Mouse (Mus musculus): ENCODE data around the gene Dnah12.
"Not testable (repeated sequence)": the region's sequence is repeated elsewhere in the genome, so short reads cannot be mapped to it uniquely, and the experiment has no call there.

Gene Dnah12

DNA sequence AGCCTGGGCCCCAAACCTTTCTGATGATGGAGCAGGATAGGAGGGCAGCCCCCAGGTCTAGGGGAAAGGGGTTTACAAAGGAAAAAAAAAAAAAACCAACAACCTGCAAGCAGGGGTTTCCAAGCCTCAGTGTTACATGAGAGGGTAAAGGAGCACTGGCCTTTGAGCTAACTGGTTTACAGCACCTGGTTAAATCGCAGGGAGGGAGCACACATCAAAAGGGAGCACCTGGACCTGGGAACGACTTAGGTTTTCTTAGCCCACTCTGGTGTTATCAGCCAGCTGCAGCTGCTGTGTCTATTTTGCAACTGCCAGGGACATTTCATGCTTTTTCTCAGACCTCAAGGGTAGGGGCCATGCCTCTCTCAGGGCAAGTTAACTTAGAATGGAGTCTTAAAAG lies 26.6 kb downstream of the Dnah12 start:
- not testable (repeated sequence) for DNase-seq (ENCODE audit: low spot score)

DNA sequence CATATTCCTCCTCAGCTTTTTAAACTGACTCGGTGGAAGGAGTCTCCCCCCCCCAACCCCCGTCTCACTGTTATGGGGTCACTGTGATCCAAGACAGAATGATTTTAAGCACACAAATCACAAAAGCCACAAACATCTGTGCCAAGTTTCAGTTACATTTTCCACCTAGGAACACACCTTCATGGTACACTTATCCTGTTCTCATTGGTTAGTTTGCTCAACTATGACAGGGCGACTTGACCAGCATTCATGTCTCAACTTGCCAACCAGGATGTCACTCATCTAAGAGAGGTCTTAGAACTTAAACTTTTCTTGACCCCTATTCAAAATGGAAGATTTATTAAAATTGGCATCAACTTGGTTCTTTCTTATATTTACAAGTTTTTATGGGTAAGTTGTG lies 31.8 kb downstream of the Dnah12 start:
- no peak for DNase-seq (ENCODE audit: low spot score)

DNA sequence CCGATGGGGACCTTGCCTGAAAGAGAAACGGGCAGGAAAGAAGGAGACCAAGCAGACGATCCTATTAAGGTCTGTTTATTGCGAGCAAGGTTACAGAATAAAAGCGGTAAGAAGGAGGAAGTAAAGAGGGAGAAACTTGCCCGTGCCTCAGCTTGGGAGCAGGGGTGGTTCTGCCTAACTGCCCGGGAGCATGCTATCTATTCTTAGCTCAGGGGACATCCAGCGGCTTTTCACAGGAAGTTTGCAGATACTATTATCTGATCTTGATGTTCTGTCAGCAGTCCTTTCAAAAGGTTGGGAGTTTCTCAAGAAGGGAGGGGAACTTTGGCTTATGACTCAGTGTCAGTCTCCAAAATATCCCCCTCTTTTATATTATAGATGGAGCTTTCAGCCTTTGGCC lies 65.5 kb downstream of the Dnah12 start:
- no peak for DNase-seq (ENCODE audit: low spot score)

DNA sequence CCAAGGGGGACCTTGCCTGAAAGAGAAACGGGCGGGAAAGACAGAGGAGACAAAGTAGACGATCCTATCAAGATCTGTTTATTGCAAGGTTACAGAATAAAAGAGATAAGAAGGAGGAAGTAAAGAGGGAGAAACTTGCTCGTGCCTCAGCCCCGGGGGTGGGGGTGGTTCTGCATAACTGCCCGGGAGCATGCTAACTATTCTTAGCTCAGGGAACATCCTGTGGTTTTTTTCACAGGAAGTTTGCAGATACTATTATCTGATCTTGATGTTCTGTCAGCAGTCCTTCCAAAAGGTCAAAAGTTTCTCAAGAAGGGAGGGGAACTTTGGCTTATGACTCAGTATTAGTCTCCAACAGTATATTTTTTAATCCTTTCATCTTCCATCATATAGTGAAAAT lies 71.8 kb downstream of the Dnah12 start:
- no peak for DNase-seq (ENCODE audit: low spot score)

GRCm38 (mm10) chr14:26768195-26768594 lies 75.1 kb downstream of the Dnah12 start:
- DNase-seq (ENCODE audit: low spot score), result no peak

- no peak for DNase-seq (ENCODE audit: low spot score)
Observed at GRCm38 (mm10) chr14:26773536-26773935, 80.5 kb downstream of the Dnah12 start.

GRCm38 (mm10) chr14:26783731-26784130 lies 90.7 kb downstream of the Dnah12 start:
- DNase-seq (ENCODE audit: low spot score), result no peak

DNA sequence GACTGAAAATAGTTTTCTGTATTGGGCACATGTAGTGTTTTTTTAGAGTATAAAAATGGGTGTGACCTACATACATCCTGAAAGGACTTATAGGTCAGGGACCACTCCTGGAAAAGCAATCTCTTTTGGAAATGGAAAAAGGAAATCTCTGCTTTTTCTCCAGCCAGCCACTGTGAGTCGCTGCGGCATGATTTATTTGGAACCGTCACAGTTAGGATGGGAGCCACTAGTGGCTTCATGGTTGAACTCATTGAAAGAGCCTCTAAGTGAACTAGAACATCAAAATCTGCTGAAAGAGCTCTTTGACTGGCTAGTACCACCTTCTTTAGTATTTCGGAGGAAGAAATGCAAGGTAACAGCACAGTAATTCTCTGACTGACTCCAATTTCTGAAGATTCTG lies 92.6 kb downstream of the Dnah12 start:
- no peak for DNase-seq (ENCODE audit: low spot score)

- no peak for DNase-seq (ENCODE audit: low spot score)
Observed at GRCm38 (mm10) chr14:26794431-26794830, 101.4 kb downstream of the Dnah12 start.

DNA sequence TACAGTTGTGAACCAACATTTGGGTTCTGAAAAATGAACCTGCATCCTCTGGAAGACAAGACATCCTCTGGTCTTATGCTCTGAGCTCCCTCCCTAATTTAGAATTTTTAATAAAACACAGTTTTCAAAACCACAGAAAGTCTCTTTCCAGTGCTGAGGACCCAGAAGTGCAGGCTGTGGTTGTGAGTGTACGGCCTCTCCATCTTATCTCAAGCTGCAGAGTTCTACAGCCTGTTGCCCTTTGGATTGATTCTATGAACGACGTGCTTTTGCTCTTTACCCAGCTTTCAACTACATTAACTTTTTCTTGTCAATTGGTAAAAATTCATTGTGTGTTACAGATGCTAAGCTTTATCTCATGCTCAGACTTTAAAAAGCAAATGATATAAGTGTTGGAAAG lies 105.3 kb downstream of the Dnah12 start:
- DNase-seq (ENCODE audit: low spot score), result no peak

DNA sequence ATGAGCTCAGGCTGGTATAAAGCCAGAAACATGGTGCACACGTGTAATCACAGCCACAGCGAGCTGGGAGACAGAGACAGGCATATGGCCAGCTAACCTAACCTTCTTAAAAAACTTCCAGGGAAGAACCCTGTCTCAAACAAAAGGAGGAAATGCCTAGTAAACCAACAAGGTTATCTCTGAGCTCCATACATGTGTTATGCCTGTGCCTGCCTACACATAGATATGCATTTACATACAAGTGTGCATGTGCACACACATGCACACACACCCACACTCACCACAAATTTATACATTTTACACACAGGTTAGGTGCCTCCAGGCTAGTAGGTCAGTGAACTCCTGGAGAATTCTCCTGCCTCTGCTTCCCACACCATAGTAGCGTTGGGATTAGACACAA lies 106.2 kb downstream of the Dnah12 start:
- no peak for DNase-seq (ENCODE audit: low spot score)

GRCm38 (mm10) chr14:26805500-26805899 lies 112.4 kb downstream of the Dnah12 start:
- DNase-seq (ENCODE audit: low spot score), result no peak

DNA sequence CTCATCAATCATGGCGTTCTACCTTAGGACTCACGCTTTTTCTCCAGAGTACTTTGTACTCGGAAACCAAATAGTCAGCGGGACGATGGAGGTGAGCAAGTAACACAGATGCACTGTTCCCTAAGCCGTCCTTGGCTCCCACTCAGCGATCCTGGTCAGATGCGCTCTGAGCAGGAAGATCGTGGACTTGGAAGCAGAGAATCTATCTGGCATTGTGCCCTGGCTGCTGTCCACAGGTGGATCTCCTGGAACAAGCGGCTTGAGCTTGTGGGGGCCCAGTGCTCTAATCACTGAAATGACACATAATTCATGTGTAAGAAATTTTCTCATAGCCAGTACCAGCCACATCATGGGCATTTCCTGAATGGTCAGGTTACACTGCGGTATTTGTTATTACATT lies 119.7 kb downstream of the Dnah12 start:
- DNase-seq (ENCODE audit: low spot score), result no peak

DNA sequence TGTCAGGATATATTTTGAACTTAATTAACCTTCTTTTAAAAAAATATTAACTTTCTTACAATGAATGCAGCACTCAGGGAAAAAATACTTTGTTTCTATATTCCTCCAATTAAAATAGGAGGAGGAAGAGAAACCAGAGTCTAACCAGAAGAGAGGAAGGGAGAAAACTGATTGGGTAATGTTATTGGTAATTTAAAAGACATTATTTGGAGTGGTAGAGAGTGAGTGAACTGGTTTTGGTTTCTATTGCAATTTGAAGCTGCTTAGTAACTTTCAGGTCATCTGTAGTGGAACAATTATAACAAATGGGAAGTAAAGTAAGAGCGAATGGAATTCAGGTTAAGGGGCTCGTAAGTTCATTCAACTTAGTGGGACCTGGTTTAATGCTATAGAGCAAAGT lies 120.8 kb downstream of the Dnah12 start:
- DNase-seq (ENCODE audit: low spot score), result no peak

GRCm38 (mm10) chr14:26814908-26815307 lies 121.8 kb downstream of the Dnah12 start:
- DNase-seq (ENCODE audit: low spot score), result no peak

GRCm38 (mm10) chr14:26816785-26817184 lies 123.7 kb downstream of the Dnah12 start:
- DNase-seq (ENCODE audit: low spot score), result no peak

DNA sequence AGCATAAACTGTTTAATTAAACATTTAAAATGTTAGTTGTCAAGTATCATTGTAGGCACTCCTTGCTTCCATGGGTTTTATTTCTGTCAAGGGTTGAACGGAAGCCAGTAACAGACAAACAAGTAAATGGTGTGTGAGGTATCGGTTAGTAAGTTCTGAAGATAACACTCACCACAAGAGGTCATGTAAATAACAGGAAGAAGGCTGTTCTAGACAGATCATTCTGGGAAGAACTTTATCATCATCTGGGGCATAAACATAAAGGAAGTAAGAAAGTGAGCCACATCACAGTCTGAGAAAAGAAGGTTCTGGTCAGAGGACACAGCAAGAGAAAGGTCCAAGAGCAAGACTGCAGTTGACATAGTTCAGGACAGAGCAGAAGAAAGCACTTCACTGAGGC lies 132.9 kb downstream of the Dnah12 start:
- no peak for DNase-seq (ENCODE audit: low spot score)

DNA sequence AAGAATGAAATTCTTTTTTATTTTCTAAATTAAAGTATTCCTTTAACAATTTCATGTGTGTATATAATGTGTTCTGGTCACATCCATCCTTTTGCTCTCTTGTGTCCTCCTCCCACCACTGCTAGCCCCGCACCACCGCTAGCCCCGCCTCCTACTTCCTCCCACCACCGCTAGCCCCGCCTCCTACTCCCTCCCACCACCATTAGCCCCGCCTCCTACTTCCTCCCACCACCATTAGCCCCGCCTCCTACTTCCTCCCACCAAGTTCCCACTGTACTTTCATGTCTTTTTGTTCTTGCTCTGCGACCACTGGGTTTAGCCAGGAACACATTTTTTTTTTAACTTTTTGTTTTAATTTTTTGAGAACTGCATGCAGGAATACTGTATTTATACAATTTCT lies 160.0 kb downstream of the Dnah12 start:
- DNase-seq (ENCODE audit: low spot score), result no peak

GRCm38 (mm10) chr14:26854066-26854465 lies 161.0 kb downstream of the Dnah12 start:
- no peak for DNase-seq (ENCODE audit: low spot score)

- DNase-seq (ENCODE audit: low spot score), result no peak
Observed at GRCm38 (mm10) chr14:26858364-26858763, 165.3 kb downstream of the Dnah12 start.

- no peak for DNase-seq (ENCODE audit: low spot score)
Observed at GRCm38 (mm10) chr14:26859024-26859423, 165.9 kb downstream of the Dnah12 start.

DNA sequence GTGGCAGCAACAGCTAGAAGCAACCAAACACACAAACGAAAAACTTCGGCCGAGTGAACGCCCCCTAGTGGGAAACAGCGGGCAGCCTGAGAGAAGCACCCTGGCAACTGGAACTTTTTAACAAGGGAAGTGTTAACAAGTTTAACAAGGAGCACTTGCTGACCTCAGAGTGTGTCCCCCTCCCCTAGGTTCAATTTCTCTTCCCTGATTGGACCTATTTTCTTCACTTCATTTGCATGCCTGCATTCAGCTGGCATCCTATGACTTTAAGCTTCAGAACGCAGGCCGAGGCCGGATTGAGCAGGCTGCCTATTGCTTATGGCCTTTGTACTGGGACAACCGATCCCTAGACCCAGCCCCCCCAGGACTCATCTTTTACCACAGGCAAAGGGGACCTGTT lies 174.3 kb downstream of the Dnah12 start:
- no peak for DNase-seq (ENCODE audit: low spot score)

DNA sequence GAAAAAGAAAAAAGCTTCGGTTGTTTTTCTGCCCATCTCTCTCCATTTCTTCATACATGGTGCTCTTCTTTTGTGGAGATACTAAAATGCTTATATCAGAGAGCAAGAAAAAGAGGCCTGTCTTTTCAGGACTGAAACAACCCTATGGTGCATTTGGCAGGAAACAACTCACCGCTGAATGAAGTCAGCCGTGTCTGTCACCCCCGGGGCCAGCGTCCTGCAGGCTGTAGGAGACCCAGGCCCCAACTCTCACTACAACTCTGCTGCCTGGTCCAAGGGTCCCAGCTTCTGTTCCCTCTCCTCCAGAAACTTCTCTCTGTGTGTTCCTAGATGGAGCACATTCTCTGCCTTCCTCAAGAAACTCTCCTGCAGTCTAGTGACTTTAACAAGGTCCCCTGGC lies 175.2 kb downstream of the Dnah12 start:
- no peak for DNase-seq (ENCODE audit: low spot score)

GRCm38 (mm10) chr14:26878756-26879155 lies 185.7 kb downstream of the Dnah12 start:
- no peak for DNase-seq (ENCODE audit: low spot score)

- no peak for DNase-seq (ENCODE audit: low spot score)
Observed at GRCm38 (mm10) chr14:26879976-26880375, 186.9 kb downstream of the Dnah12 start.

All from left cerebral cortex, adult 11 months (tissue).